Mouse (Mus musculus) liver, embryonic 13.5 days (tissue): ENCODE results near the gene Smarca2. TPM values are rescaled to one million over a fixed set of nuclear protein-coding genes. Genes with fewer than 3 reads are reported as not detected.

Experiments used
- ATAC-seq: fragments of 200-750 bp; cut with Nextera tagmentation; 2 replicates; pipeline ENCODE4 v1.8.0; 2017; ENCODE audit warnings: low read depth, mild to moderate bottlenecking, moderate number of reproducible peaks, moderate library complexity
- DNase-seq: peaks from one replicate; pipeline ENCODE4 v3.0.0; 2022
- H3K27ac ChIP-seq: fragments of 300-500 bp; sonication (generic); 2 replicates; pipeline ENCODE4 v1.5.1; 2015; ENCODE audit warnings: moderate library complexity, mild to moderate bottlenecking, inconsistent platforms
- H3K27me3 ChIP-seq: fragments of 300-500 bp; sonication (generic); 2 replicates; pipeline ENCODE4 v1.6.1; 2015; ENCODE audit warnings: mild to moderate bottlenecking, inconsistent platforms
- H3K36me3 ChIP-seq: fragments of 300-500 bp; sonication (generic); 2 replicates; pipeline ENCODE4 v1.6.1; 2015; ENCODE audit warnings: mild to moderate bottlenecking, inconsistent platforms
- H3K4me1 ChIP-seq: fragments of 300-500 bp; sonication (generic); replicated peaks from 2 replicates; pipeline ENCODE4 v1.6.1; 2015; ENCODE audit warnings: inconsistent platforms
- H3K4me2 ChIP-seq: fragments of 300-500 bp; sonication (generic); 2 replicates; pipeline ENCODE4 v1.6.1; 2015; ENCODE audit warnings: inconsistent platforms, mild to moderate bottlenecking, moderate library complexity
- H3K4me3 ChIP-seq: fragments of 300-500 bp; sonication (generic); replicated peaks from 2 replicates; pipeline ENCODE4 v1.5.1; 2015; ENCODE audit warnings: mild to moderate bottlenecking, inconsistent platforms
- H3K9ac ChIP-seq: fragments of 300-500 bp; sonication (generic); 2 replicates; pipeline ENCODE4 v1.6.1; 2015; ENCODE audit warnings: mild to moderate bottlenecking, inconsistent platforms
- H3K9me3 ChIP-seq: fragments of 300-500 bp; sonication (generic); replicated peaks from 2 replicates; pipeline ENCODE4 v1.6.1; 2016; ENCODE audit warnings: inconsistent platforms
- WGBS: fragments of 180-500 bp; shearing (Covaris S2); methylation state at CpG from one replicate; pipeline ENCODE4 v1.1.7; 2015; ENCODE audit not compliant: insufficient replicate concordance; 5-methylcytosine and 5-hydroxymethylcytosine counted together
- polyA plus RNA-seq: library from polyadenylated mRNA; unstranded; fragments of >200 nt; fragmentation: Nextera tagmentation; extraction: Ambion mirVana; gene quantifications from 2 replicates; pipeline ENCODE4 v1.2.1, GENCODE M21; 2015

The Smarca2 gene
- polyA plus RNA-seq, 1 experiment from 2014 or later = 4.8 TPM

DNA sequence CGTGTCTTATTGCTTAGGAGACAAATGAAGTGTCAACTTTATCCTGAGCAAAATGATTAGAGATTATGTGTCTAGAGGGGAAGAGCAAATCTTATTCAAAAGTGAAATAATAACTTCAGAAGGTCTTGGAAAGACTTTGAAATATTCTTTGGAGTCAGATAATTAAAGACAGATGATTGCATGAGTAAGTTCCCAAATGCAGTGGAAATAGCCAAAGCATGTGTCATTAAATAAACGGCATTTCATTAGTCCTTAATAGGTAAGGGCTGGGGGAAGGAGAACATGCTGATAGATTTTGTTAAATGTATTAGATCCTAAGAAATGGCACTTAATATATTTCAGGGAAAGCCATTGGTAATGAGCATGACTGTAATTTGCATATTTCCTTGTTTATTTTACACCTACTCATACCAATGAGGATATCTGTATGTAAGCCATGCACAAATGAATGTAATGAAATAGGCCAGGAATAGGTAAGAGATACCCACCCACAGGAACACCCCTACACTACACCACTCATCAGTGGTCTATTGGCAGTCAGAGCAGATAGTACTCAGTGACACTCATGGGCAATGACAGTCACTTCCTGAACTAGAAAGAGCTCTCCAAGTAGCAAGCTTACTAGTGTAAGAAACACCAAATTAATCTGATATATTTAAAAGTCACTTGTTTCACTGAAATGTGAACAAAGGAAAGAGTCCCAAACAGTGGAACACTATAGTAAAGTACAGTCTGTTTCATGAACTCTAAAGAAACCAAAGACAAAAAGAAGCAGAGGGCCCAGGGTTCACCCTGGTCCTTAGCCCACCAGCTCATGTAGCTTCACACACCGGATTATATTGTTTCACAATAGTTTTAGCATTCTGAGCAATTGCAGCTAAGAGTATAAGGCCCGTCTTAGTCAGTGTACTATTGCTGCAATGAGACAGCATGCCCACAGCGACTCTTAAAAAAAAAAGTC lies 185.8 kb downstream of the Smarca2 start:
- Histone ChIP-seq H3K4me2 (no peak overlapping the region), H3K27me3 (no peaks in the 10 kb centered on the region), H3K27ac (no peak overlapping the region), H3K9me3 (no peaks in the 10 kb centered on the region), H3K4me3 (no peak overlapping the region), H3K4me1 (no peaks in the 10 kb centered on the region), H3K36me3 (no peaks in the 10 kb centered on the region), H3K9ac (no peak overlapping the region)
- WGBS = 67% methylated on average over 5 of the region's 5 CpGs
- ATAC-seq = no peak
- no peak for DNase-seq

- DNase-seq (no peak), ATAC-seq (no peak)
- H3K9me3 ChIP-seq = no peaks in the 10 kb centered on the region
- H3K9ac ChIP-seq = no peak overlapping the region
- no peak overlapping the region for H3K4me2 ChIP-seq
- WGBS = 59% methylated on average over 1 of the region's 3 CpGs
- H3K36me3 ChIP-seq = no peaks in the 10 kb centered on the region
- H3K4me3 ChIP-seq = no peak overlapping the region
- no peak overlapping the region for H3K27ac ChIP-seq
- no peaks in the 10 kb centered on the region for H3K27me3 ChIP-seq
- no peaks in the 10 kb centered on the region for H3K4me1 ChIP-seq
These were observed 189.5 kb downstream of the Smarca2 start for GRCm38 (mm10) chr19:26794315-26794714.

DNA sequence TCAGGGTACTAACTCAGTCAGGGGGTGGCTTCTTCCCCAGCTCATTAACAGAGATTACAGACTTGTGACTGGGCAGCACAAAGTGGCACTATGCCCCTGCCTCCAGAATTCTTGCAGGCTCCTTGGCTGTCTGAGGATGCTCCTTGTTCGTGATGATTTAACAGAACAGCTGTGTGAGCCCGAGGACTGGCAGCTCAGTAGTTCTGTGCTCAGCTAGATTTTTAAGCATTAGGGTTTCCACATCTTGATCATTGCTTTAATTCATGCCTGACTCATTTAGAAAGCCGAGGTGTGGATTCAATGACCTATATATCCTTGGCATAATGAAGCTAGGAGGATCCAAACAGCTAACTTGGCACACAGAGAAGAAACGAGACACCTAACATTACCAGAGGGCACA lies 191.2 kb downstream of the Smarca2 start:
- Histone ChIP-seq H3K27me3 (no peaks in the 10 kb centered on the region), H3K9ac (no peak overlapping the region), H3K27ac (no peak overlapping the region), H3K36me3 (no peaks in the 10 kb centered on the region), H3K4me2 (no peak overlapping the region), H3K4me3 (no peak overlapping the region), H3K9me3 (no peaks in the 10 kb centered on the region), H3K4me1 (no peaks in the 10 kb centered on the region)
- 54% methylated on average over 4 of the region's 4 CpGs for WGBS
- no peak for DNase-seq
- no peak for ATAC-seq

GRCm38 (mm10) chr19:26804401-26804800 lies 199.6 kb downstream of the Smarca2 start:
- Histone ChIP-seq H3K36me3 (no peaks in the 10 kb centered on the region), H3K27me3 (no peaks in the 10 kb centered on the region), H3K4me1 (no peaks in the 10 kb centered on the region), H3K27ac (no peak overlapping the region), H3K4me2 (no peak overlapping the region), H3K9me3 (no peaks in the 10 kb centered on the region), H3K9ac (no peak overlapping the region), H3K4me3 (no peak overlapping the region)
- no peak for DNase-seq
- ATAC-seq = no peak
- 75% methylated on average over 4 of the region's 4 CpGs for WGBS

DNA sequence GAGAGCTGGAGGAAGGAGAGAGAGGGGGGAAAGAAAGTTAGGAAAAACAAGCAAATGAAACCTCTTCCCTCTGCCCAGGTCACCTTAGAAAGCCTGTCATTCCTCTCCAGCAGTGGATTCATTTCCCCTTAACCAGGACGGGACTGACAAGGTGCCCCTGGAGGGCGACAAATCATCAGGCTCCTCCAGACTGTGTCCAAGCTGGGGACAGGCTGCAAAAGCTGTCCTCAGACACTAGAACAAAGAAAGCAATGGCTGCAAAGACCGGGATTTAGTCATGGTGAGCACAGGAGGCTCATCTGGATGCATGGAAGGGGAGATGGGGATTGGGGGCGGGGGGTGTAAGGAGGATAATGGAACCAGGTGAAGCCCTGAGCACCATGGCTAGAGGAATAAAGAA lies 209.8 kb downstream of the Smarca2 start:
- no peak for ATAC-seq
- Histone ChIP-seq H3K36me3 (no peaks in the 10 kb centered on the region), H3K4me2 (no peak overlapping the region), H3K4me1 (no peaks in the 10 kb centered on the region), H3K4me3 (no peak overlapping the region), H3K27ac (no peak overlapping the region), H3K27me3 (no peaks in the 10 kb centered on the region), H3K9ac (no peak overlapping the region), H3K9me3 (no peaks in the 10 kb centered on the region; the same call in 1 of the 2 replicates)
- 51% methylated on average over 4 of the region's 4 CpGs for WGBS
- no peak for DNase-seq

GRCm38 (mm10) chr19:26817901-26818300 lies 213.1 kb downstream of the Smarca2 start:
- Histone ChIP-seq H3K9me3 (no peaks in the 10 kb centered on the region), H3K27ac (no peak overlapping the region), H3K36me3 (no peaks in the 10 kb centered on the region), H3K4me1 (no peaks in the 10 kb centered on the region), H3K27me3 (no peaks in the 10 kb centered on the region), H3K4me2 (no peak overlapping the region), H3K4me3 (no peak overlapping the region), H3K9ac (no peak overlapping the region)
- WGBS = 68% methylated on average over 4 of the region's 4 CpGs
- DNase-seq (no peak), ATAC-seq (no peak)
